Mouse (Mus musculus) thymus, postnatal 36 days (tissue): ENCODE results near the gene Golga4.

ENCODE experiments used
- DNase-seq, 2 experiments: peaks; one replicate each; pipeline ENCODE4 v3.0.0; 2022; ENCODE audit warnings: mixed read lengths in 2 of 2

Golga4 gene

DNA sequence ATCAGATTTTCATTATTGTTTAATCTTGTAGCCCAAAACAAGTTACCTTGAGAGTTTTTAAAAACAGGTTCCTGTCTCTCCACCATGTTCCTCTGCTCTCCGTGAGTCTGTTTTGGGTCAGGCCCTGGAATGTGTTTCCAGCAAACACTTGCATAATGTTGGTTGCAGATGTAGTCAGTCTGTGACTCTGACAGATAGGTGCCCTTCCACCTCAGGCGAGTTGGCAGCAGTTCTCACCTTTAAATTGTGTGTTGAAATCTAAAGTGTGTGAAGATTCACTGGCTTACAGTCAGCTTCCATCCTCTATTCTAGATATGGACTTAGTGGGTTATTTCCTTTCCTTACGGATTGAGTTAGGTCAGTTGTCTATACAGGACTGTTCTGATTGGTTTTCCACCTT is 23.7 kb downstream of the Golga4 start:
- no peak for DNase-seq

DNA sequence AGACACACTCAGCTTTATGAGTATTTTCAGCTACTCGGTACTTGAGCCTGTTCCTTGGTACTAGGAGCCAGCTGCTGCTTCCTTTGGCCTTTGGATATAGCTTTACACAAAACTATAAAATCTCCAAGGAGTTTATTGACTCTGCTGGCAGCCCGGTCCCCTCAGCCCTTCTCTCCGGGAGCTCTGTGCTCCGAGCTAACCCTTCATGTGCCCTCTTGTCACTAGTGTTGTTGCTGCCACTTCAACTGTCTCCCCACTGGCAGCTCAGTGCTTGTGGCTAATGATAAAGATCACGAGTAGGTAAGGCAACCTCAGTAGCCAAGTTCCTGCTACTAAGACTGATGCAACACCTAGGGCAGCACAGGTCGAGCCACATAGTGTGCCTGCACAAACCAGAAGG is 24.6 kb downstream of the Golga4 start:
- DNase-seq, result no peak

DNA sequence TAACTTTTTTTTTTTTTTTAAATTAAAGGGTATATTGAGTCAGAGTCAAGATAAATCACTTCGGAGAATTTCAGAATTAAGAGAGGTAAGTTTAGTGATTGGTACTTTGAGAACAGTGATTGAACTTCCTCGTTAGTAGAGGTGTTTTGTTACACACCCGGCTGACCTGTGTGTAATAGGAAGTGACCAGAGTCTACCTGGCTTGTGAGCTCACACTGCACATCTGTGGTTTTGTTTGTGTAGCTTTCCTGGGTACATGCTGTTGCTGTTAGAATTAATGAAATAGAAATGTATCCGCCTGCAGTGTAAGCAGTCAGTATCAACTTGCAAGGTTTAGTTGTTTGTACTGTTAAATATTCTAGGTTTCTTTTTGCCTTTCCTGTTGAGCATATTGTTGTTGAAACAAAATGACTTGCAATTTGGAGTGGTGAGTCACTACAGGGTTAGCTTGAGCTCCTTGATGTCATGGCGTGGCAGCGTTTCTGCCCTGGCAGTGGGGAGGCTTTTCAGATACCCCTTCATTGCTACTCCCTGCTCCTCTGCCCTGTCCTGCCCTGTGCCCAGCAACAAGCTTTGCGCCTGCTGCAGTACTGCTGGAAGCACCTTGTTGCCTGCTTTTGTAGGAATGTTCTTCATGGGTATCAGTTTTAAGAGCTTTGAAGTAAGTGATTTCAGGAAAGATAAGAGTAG is 26.6 kb downstream of the Golga4 start:
- no peak for DNase-seq

GRCm38 (mm10) chr9:118536946-118537345 is 30.9 kb downstream of the Golga4 start:
- no peak for DNase-seq

GRCm38 (mm10) chr9:118537463-118538339 is 31.6 kb downstream of the Golga4 start:
- no peak for DNase-seq

GRCm38 (mm10) chr9:118541851-118542250 is 35.8 kb downstream of the Golga4 start:
- no peak for DNase-seq

DNA sequence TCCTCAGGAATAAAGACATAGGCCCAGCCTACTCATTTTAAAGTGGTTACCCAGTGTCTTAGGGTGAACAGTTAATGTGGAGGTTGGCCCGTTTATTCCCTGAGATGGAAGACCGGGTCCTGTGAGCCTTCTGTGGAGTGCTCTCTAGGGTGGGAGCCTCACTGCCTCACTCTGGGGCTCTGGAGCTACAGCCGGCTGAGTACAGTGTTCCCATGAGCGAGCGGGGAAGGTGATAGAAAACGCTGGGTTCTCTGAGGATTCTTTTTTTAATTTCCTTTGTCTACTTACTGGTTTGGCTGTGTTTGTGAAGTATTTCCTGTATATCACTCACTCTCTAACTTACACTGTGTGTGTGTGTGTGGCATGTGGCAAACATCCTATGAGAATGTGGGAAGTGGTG is 39.1 kb downstream of the Golga4 start:
- no peak for DNase-seq

DNA sequence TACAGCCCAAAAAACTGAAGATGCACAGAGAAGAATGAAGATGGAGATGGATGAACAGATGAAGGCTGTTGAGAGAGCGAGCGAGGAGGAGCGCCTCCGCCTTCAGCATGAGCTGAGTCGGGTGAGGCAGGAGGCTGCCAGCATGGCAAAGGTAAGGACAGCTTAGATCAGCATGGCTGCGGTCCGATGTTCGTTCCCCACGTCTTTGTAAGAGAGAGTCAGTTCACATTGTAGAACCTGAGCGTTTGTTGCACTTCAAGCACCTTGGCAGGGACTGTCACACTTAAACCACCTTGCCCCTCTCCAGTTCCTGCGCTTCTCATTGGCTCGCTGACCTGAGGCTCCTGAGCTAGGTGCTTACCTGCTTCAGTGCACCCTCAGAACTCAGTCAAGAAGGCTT is 42.6 kb downstream of the Golga4 start:
- no peak for DNase-seq

GRCm38 (mm10) chr9:118556951-118557780 is 51.1 kb downstream of the Golga4 start:
- no peak for DNase-seq

DNA sequence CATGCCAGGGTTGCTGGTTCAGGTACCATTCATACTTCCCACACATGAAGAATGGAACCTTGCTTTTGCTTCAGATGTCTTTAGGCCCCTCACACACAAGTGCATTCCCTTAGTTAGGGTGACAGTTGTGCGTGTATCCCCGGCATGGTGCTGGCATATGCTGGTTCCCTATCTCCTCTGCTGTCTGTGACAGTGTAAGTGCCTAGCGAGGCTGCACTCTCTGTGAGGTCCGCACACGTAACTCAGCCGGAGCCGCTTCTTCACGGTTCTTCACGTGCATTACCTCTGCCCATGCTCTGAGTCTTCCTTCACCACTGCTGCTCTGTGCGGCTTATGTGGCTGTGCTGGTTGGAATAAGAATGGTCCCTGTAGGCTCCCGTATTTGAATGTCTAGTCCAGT is 57.3 kb downstream of the Golga4 start:
- no peak for DNase-seq

- no peak for DNase-seq
Measured at GRCm38 (mm10) chr9:118563866-118564265, 57.8 kb downstream of the Golga4 start.

- DNase-seq, result no peak
Measured at GRCm38 (mm10) chr9:118564696-118565095, 58.6 kb downstream of the Golga4 start.

DNA sequence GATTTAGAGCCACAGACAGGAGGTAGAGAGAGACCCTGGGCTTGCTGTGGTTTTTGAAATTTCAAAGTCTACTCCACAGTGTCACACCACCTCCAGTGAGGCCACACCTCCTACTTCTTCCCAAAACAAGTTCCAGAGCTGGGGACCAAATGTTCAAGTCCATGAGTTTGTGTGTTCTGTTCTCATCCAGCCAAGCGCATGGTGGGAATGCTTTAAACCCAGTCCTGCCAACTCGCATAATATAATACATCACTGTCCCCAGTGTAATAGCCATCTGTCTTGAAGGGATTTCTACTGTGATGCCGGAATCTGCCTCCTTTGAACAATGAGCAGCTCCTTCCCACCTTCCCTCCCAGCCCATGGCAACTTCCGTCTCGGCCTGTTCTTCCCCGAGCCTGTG is 63.3 kb downstream of the Golga4 start:
- DNase-seq, result no peak

- DNase-seq, result no peak
Measured at GRCm38 (mm10) chr9:118570865-118571264, 64.8 kb downstream of the Golga4 start.

DNA sequence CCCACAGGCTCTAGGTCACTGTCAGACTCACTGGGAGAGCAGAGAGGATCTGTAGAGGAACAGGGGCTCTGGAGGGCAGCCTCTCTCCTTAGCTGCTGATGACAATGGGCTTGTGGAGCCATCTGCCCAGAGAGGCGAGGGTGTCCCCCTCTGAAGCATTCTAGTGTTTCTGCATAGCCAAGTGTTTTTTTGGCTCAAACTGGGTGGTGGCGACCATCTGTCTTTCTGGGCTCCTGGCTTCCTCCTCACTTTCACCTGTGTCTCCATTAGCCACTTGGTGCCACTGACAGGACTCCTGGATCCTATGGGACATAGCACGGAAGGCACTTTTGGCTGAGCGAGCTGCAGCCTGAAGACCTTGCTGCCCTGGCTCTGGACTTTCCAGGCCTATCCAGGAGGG is 65.6 kb downstream of the Golga4 start:
- no peak for DNase-seq

DNA sequence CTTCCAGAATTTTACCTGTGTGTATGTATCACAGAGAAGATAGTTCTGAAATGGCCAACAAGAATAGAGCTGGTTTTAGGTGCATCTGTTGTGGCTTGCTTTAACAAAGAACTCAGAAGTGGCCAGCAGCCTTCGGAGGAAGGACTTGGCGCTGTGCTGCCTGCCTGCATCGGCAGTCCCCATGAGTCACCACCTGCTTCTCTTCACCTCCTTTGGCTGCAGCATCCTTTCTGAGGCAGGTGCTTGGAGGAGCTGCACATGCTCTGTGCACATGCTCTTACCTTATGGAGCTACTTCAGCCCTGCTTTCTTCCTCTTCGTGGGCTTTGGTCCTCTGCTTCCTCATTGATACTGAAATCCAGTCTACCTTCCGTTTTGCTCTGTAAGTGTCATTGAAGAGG is 68.8 kb downstream of the Golga4 start:
- DNase-seq, result no peak

- no peak for DNase-seq
Measured at GRCm38 (mm10) chr9:118580371-118580770, 74.3 kb downstream of the Golga4 start.

GRCm38 (mm10) chr9:118582757-118583156 is 76.7 kb downstream of the Golga4 start:
- DNase-seq, result peak; percentile 35 to 61

GRCm38 (mm10) chr9:118584838-118585237 is 78.8 kb downstream of the Golga4 start:
- no peak for DNase-seq

- no peak for DNase-seq
Measured at GRCm38 (mm10) chr9:118585998-118586397, 79.9 kb downstream of the Golga4 start.

- no peak for DNase-seq
Measured at GRCm38 (mm10) chr9:118587115-118587514, 81.0 kb downstream of the Golga4 start.

GRCm38 (mm10) chr9:118589249-118589648 is 83.2 kb downstream of the Golga4 start:
- no peak for DNase-seq

- no peak for DNase-seq
Measured at GRCm38 (mm10) chr9:118590230-118590629, 84.2 kb downstream of the Golga4 start.
